Mouse (Mus musculus) retina, embryonic 14.5 days (tissue): ENCODE results near the gene Tbcb.
"Not testable (repeated sequence)": the region's sequence is repeated elsewhere in the genome, so short reads cannot be mapped to it uniquely, and the experiment has no call there.

Source experiments
- DNase-seq: peaks from one replicate; pipeline ENCODE4 v3.0.0-alpha.2; 2015; ENCODE audit warnings: low spot score

Gene Tbcb

GRCm38 (mm10) chr7:30231669-30232454 lies at the start of gene Tbcb, which contains the start of gene Polr2i:
TSS of gene Tbcb (minus strand) at chr7:30232272.
TSS of gene Polr2i (plus strand) at chr7:30231948.
- peak; percentile 97 for DNase-seq

- no peak for DNase-seq
These were observed 49.5 kb upstream of the Tbcb start for GRCm38 (mm10) chr7:30281522-30281921.

DNA sequence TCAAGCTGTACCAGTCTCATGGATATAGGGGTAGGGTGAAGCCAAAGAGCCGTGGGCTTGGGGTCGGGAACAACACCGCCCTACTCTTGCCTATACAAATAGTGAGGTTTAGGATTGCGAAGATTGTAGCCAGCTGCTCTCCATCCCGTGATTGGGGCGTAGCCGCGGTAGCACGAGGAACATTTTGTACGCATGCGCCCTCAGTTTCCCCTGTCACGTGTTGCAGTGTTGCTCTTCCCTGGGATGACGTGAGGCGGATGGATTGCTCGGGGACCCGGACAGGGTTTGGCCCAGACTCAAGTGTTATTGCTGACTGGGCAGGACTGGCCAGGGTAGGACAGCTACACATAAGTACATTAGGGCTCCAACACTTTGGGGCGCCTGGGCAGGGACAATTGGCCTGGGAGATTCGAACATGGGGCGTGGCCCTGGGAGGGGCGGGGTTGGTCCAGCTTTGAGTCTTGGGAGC lies 48.6 kb upstream of the Tbcb start:
- DNase-seq = peak; percentile 90

DNA sequence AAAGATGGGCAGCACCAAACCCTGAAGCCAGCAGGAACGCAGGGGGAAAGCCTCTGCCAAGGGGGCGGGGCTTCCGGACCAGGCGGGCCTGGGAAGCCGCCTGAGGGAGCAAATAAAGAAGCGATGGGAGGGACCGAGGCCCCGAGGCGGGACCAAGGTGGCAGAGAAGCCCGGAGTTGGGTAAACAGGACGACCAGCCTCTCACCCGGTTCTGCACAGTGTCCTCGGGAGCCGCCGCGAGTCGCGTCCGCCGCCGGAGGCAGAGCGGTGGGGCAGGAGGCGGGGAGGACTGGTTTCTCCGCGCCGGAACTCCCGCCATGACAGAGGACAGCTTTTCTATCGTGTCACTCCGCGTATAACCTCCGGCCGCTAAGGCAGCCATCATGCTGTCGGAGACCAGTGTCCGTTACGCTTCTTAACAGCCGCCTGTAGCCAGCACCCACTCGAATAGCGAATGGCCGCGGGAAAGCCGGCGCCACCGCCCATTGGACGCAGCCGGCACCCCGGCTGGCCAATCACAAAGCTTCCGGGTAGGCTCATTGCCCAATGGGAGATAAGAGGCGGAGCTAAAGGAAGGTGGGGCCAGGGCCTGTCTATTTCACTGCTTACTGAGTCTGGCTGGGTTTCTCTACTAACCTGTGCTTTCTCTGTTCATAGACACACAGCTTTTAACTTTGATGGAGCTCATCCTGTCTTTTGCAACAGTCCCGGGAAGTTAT lies 48.0 kb upstream of the Tbcb start, which contains the start of the genes Thap8 and Wdr62:
Thap8 (plus strand) TSS at position 144 of the 719 bp plus-strand sequence.
Wdr62 (minus strand) TSS at position 469 of the 719 bp plus-strand sequence.
- DNase-seq = peak; percentile 96

- no peak for DNase-seq
These were observed 47.5 kb upstream of the Tbcb start for GRCm38 (mm10) chr7:30279536-30279935.

GRCm38 (mm10) chr7:30278911-30279310 lies 46.8 kb upstream of the Tbcb start:
- DNase-seq = no peak

DNA sequence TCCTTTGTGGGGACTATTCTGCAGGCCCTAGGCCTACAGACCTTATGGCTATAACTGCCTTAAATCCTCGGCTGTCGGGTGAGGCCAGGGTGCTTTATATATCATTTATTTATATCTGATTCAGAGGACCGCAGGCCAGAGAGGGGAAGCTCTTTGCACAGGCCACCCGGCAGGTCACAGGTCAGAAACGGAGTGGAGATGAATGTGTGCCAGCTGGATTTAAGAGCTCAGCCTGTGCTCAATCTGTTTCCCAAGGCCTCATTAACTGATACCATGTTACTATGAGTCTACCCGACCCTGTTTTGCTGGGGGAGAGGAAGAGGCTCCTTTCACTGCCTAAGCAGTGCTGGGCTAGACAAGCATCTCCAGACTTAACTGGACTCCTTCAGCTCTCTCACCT lies 42.3 kb upstream of the Tbcb start:
- DNase-seq = no peak

GRCm38 (mm10) chr7:30269641-30270040 lies 37.6 kb upstream of the Tbcb start:
- DNase-seq = no peak

DNA sequence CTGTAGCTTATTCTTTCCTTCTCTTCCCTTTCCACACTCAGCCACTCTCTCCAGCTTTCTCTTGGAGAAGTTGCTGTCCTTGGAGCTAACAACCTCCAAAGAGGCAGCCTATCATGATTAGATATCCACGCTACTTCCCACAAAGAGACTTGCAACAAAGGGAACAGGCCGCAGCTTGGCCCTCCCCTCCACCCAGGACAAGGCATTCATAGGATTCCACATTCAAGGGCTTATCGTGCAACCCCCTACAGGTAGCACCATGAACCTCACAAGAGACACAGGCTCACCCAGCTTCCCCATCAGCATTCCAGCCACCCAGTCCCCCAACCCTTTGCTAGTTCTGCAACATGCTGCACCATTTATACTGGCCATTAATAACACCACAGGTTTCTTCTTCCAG lies 34.7 kb upstream of the Tbcb start:
- DNase-seq = no peak

- DNase-seq = no peak
These were observed 33.9 kb upstream of the Tbcb start for GRCm38 (mm10) chr7:30265935-30266334.

- DNase-seq = no peak
These were observed 33.5 kb upstream of the Tbcb start for GRCm38 (mm10) chr7:30265531-30265930.

GRCm38 (mm10) chr7:30265041-30265440 lies 33.0 kb upstream of the Tbcb start:
- DNase-seq = no peak

- no peak for DNase-seq
These were observed 20.2 kb upstream of the Tbcb start for GRCm38 (mm10) chr7:30251956-30252954.

DNA sequence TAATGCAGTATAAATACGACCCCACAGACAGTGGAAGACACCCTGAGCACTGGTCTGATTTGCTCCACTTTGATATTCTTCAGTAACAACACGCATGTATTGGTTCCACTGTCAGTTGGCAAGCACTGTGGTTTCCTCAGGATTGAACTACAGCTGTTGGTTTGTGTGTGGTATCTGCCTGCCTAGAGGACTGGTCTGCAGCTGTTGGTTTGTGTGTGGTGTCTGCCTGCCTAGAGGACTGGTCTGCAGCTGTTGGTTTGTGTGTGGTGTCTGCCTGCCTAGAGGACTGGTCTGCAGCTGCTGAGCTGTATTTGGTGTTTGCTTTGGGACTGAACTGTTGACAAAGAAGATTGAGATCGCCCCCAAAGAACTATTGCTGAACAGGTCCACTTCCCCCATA lies 5.3 kb upstream of the Tbcb start:
- DNase-seq = not testable (repeated sequence)

GRCm38 (mm10) chr7:30235625-30236024 lies 3.6 kb upstream of the Tbcb start, which contains the start of gene Ovol3:
TSS of gene Ovol3 (minus strand) at chr7:30235725.
- no peak for DNase-seq

DNA sequence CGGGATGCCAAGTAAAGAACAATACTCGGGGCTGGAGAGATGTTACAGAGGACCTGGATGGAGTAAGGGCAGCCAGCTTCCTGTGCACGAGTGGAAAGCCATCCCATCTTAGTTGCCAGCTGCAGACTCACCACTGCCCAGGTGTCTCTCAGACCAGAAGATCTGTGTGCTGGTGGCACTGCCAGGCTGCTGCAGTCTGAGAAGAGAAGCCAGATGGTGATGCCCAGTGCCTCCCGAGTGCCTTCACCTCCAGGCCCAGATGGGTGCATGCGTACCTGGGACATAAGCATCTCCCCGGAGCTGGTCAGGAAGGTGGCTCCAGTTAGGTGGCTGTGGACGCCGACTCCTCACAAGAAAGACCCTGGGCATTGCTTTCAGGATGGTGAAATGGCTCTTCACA lies 3.0 kb upstream of the Tbcb start:
- DNase-seq = no peak

- no peak for DNase-seq
These were observed 2.3 kb upstream of the Tbcb start for GRCm38 (mm10) chr7:30234276-30234858.

DNA sequence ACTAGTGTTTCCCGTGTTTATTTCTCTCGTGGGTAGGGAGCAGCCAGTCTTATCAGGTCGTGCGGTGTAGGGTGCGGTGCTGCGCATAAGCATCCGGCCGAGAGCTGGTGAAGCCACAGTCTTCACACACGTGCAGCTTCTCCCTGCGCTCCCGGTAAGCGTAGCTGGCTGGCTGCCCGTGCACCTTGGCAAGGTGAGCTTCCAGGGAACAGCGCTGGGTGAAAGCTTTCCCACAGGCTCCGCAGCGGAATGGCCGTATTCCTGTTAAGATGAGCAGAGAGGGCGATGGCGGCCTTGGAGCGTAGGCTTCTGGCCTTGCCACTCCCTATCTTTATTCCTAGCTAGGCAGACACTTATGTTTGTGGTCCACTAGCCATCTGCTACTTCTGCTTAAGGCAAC lies 1.3 kb upstream of the Tbcb start:
- DNase-seq = no peak

DNA sequence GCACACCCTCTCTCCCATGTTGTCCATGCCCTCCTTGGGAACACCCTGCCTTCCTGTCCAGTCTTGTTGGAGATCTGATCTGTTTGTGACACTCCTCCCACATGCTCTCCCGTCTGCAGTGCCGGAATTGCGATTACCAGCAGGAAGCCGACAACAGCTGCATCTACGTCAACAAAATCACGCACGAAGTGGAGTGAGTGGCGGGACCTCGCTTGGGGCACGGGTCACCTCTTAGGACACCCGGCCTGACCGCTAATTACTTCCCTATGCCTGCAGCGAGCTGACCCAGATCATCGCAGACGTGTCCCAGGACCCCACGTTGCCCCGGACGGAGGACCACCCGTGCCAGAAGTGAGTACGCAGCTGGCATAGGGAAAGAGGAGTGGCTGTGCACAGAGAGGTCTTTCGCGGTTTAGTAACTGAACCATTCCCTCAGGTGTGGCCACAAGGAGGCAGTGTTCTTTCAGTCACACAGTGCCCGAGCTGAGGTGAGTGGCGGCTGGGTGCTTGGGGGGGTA lies 618 bp upstream of the Tbcb start:
- DNase-seq = peak; percentile 76

GRCm38 (mm10) chr7:30231328-30231668 lies 774 bp downstream of the Tbcb start:
- no peak for DNase-seq

DNA sequence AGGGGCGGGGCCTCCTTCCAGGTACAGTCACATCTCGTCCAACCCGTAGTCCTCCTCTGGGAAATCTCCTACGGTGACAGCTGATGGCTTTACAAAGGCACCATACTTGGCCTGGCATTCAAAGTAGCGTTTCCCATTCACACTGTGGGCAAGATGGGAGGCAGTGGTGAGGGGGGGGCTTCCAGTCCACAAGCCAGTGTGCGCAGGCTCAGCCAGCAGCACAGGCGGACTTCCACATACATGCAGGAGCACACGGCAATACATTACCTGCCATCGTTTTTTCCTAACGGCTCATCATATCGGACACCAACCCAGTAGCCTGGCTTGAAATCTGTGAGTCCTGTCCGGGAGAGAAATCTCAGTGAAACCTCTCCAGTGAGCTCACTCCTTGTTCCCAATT lies 7.9 kb downstream of the Tbcb start:
- no peak for DNase-seq
